Mouse (Mus musculus): Measurements from ENCODE around the gene Defb25. TPM values are rescaled to one million over a fixed set of nuclear protein-coding genes. Genes with fewer than 3 reads are reported as not detected.

Defb25 gene
- polyA plus RNA-seq, 2 experiments: 0.68 to 3.2 TPM

DNA sequence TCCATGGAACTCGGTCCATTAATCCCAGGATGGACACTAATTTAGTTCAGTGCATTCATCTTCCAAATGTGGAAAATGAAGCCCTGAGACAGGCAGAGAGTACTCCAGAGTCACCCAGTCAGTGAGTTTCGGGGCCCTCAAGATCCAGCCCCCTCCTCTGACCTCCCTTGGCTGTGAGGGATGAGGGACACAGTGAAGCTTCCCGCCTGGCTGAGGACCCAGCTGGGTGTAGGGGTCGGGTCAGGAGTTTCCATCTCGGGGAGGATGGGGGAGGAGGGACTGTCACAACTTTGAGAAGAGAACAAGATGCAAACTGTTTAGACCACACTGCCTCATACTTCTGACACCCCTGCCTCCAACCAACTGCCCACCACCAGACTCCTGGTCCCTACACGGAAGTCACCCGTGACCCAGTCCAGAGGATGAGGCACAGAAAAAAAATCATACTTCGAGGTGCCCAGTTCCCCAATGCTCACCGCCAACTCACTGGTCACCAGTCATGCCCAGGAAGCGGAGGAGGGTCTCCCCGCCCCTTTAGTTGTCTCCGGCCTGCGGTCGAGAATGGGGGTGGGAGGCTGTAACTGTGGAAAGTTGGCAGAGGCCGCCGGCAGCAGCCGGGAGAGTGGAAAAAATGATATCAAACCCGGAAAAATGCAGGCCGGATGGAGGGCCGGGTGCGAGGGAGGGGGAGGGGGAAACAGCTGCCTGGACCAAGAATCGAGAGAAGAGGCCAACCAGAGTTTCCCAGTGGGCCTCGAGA, 13.6 kb upstream of the Defb25 start:
- Histone ChIP-seq H3K27me3 (ENCODE audit: control insufficient read depth, insufficient read depth, low read length) (no peaks in the 10 kb centered on the region), H3K4me1 (ENCODE audit: control insufficient read depth, insufficient read depth, low read length) (peaks cover 18% of the 10 kb centered on the region), H3K36me3 (ENCODE audit: control insufficient read depth, insufficient read depth, low read length) (no peaks in the 10 kb centered on the region), H3K4me3 (replicated peaks; ENCODE audit: low read length) (no peak overlapping the region), H3K27ac (replicated peaks; ENCODE audit: low read depth, low read length) (no peak overlapping the region; the same call in 1 of the 2 replicates), H3K9me3 (ENCODE audit: control insufficient read depth, low read length) (no peaks in the 10 kb centered on the region), H3K4me2 (replicated peaks; ENCODE audit: low read depth, low read length, severe bottlenecking) (no peak overlapping the region), H3K9ac (ENCODE audit: low read depth, low read length, severe bottlenecking) (no peak overlapping the region)
- no peak for TF ChIP-seq POLR2A (IDR thresholded peaks at IDR 0.05; ENCODE audit: borderline replicate concordance, extremely low read depth, insufficient read depth, insufficient read length)
- ATAC-seq (ENCODE audit: low FRiP score, low read depth): peak; percentile 55
- WGBS: 65% methylated on average over 23 of the region's 23 CpGs
- DNase-seq (ENCODE audit: low spot score): peak; percentile 71

DNA sequence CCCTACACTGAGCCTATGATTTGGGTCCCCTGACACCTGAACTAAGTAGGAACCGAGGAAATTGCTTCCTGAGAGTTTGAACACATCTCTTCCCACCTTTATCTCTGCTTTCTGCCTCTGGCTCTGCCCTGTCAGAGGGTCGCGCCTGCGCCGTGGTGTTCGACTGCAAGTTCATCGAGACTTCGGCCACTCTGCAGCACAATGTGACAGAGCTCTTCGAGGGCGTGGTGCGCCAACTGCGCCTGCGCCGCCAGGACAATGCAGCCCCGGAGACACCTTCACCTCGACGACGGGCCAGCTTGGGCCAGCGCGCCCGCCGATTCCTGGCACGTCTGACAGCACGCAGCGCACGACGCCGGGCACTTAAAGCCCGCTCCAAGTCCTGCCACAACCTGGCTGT, 11.5 kb upstream of the Defb25 start:
- 68% methylated on average over 29 of the region's 29 CpGs for WGBS
- peaks cover 15% of the 10 kb centered on the region for H3K4me1 ChIP-seq (ENCODE audit: control insufficient read depth, insufficient read depth, low read length)
- no peak for TF ChIP-seq POLR2A (IDR thresholded peaks at IDR 0.05; ENCODE audit: borderline replicate concordance, extremely low read depth, insufficient read depth, insufficient read length)

DNA sequence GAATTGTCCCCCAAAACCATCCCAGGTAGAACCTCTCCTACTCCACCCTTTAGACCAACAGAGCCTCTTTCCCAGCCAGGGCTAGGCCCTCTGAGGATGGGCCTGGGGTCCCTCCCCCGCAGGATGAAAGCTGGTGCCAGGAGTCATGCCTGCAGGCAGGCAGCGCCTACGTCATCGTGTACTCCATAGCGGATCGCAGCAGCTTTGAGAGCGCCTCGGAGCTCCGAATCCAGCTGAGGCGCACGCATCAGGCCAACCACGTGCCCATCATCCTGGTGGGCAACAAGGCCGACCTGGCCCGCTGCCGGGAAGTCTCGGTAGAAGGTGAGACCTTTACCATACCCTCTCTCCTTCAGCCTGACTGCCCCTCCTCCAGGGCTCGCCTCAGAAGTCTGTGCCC, 10.5 kb upstream of the Defb25 start:
- TF ChIP-seq POLR2A (IDR thresholded peaks at IDR 0.05; ENCODE audit: borderline replicate concordance, extremely low read depth, insufficient read depth, insufficient read length): no peak
- peak; percentile 28; the same call in 1 of the 2 replicates for ATAC-seq (ENCODE audit: low FRiP score, low read depth)
- Histone ChIP-seq H3K4me3 (replicated peaks; ENCODE audit: low read length) (no peak overlapping the region), H3K9me3 (ENCODE audit: control insufficient read depth, low read length) (no peaks in the 10 kb centered on the region), H3K4me2 (replicated peaks; ENCODE audit: low read depth, low read length, severe bottlenecking) (peak overlapping the region; percentile 18), H3K4me1 (ENCODE audit: control insufficient read depth, insufficient read depth, low read length) (peaks cover 15% of the 10 kb centered on the region), H3K27me3 (ENCODE audit: control insufficient read depth, insufficient read depth, low read length) (peaks cover 3% of the 10 kb centered on the region; the same call in 1 of the 2 replicates), H3K27ac (replicated peaks; ENCODE audit: low read depth, low read length) (no peak overlapping the region), H3K36me3 (ENCODE audit: control insufficient read depth, insufficient read depth, low read length) (no peaks in the 10 kb centered on the region), H3K9ac (ENCODE audit: low read depth, low read length, severe bottlenecking) (no peak overlapping the region)
- DNase-seq (ENCODE audit: low spot score): no peak
- WGBS: 30% methylated on average over 17 of the region's 17 CpGs

More for the DNA sequence above, 11.5 kb upstream of the Defb25 start:
- Histone ChIP-seq H3K9me3 (ENCODE audit: control insufficient read depth, low read length) (no peaks in the 10 kb centered on the region), H3K27ac (replicated peaks; ENCODE audit: low read depth, low read length) (no peak overlapping the region), H3K4me3 (replicated peaks; ENCODE audit: low read length) (no peak overlapping the region), H3K27me3 (ENCODE audit: control insufficient read depth, insufficient read depth, low read length) (no peaks in the 10 kb centered on the region), H3K4me2 (replicated peaks; ENCODE audit: low read depth, low read length, severe bottlenecking) (no peak overlapping the region), H3K36me3 (ENCODE audit: control insufficient read depth, insufficient read depth, low read length) (no peaks in the 10 kb centered on the region), H3K9ac (ENCODE audit: low read depth, low read length, severe bottlenecking) (no peak overlapping the region)
- no peak for DNase-seq (ENCODE audit: low spot score)
- ATAC-seq (ENCODE audit: low FRiP score, low read depth): no peak

GRCm38 (mm10) chr2:152629904-152630303, 7.1 kb upstream of the Defb25 start:
- 84% methylated on average over 6 of the region's 6 CpGs for WGBS
- Histone ChIP-seq H3K9me3 (ENCODE audit: control insufficient read depth, low read length) (no peaks in the 10 kb centered on the region), H3K27me3 (ENCODE audit: control insufficient read depth, insufficient read depth, low read length) (peaks cover 32% of the 10 kb centered on the region), H3K27ac (replicated peaks; ENCODE audit: low read depth, low read length) (no peak overlapping the region), H3K36me3 (ENCODE audit: control insufficient read depth, insufficient read depth, low read length) (no peaks in the 10 kb centered on the region), H3K4me3 (replicated peaks; ENCODE audit: low read length) (no peak overlapping the region), H3K4me2 (replicated peaks; ENCODE audit: low read depth, low read length, severe bottlenecking) (no peak overlapping the region), H3K9ac (ENCODE audit: low read depth, low read length, severe bottlenecking) (no peak overlapping the region), H3K4me1 (ENCODE audit: control insufficient read depth, insufficient read depth, low read length) (peaks cover 12% of the 10 kb centered on the region; the same call in 1 of the 2 replicates)
- no peak for ATAC-seq (ENCODE audit: low FRiP score, low read depth)
- no peak for TF ChIP-seq POLR2A (IDR thresholded peaks at IDR 0.05; ENCODE audit: borderline replicate concordance, extremely low read depth, insufficient read depth, insufficient read length)
- no peak for DNase-seq (ENCODE audit: low spot score)

DNA sequence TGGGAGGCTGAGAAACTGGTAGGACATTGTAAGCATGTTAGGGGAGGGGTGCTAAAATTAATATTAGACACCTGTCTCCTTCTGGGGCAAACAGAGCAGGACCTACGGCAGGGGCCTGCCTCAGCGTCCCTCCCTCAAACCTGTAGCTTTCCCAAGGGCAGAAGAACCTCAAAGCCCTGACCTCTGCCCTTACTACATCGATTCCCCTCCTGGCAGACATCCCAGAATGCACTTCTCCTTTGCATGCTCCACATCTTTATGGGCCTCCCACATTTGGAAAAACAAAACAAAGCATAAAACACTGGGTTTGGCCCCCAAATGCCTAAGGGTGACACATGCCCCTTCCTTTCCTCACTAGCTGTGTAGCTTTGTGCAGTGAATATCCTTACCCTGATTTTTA, 6.4 kb upstream of the Defb25 start:
- no peaks in the 10 kb centered on the region for H3K36me3 ChIP-seq (ENCODE audit: control insufficient read depth, insufficient read depth, low read length)
- H3K4me2 ChIP-seq (replicated peaks; ENCODE audit: low read depth, low read length, severe bottlenecking): no peak overlapping the region
- 45% methylated on average over 3 of the region's 3 CpGs for WGBS
- H3K4me1 ChIP-seq (ENCODE audit: control insufficient read depth, insufficient read depth, low read length): peaks cover 12% of the 10 kb centered on the region; the same call in 1 of the 2 replicates
- no peaks in the 10 kb centered on the region for H3K9me3 ChIP-seq (ENCODE audit: control insufficient read depth, low read length)
- ATAC-seq (ENCODE audit: low FRiP score, low read depth) (no peak), DNase-seq (ENCODE audit: low spot score) (no peak)
- H3K27ac ChIP-seq (replicated peaks; ENCODE audit: low read depth, low read length): no peak overlapping the region
- H3K4me3 ChIP-seq (replicated peaks; ENCODE audit: low read length): no peak overlapping the region
- no peak overlapping the region for H3K9ac ChIP-seq (ENCODE audit: low read depth, low read length, severe bottlenecking)
- H3K27me3 ChIP-seq (ENCODE audit: control insufficient read depth, insufficient read depth, low read length): peaks cover 32% of the 10 kb centered on the region
- no peak for TF ChIP-seq POLR2A (IDR thresholded peaks at IDR 0.05; ENCODE audit: borderline replicate concordance, extremely low read depth, insufficient read depth, insufficient read length)
